Mouse (Mus musculus) hindbrain, embryonic 11.5 days (tissue): ENCODE measurements at regions not wholly inside any gene's neighbourhood (a gene's known extent, or its start where the extent isn't known, plus 50 kb on each side); places are given as distances from the start of the nearest gene placed in this dataset.

Source experiments
- ATAC-seq: fragments of 200-750 bp; cut with Nextera tagmentation; 2 replicates; pipeline ENCODE4 v1.8.0; 2017; ENCODE audit warnings: mild to moderate bottlenecking, moderate TSS enrichment, moderate library complexity; ENCODE audit not compliant: low FRiP score
- DNase-seq: peaks from one replicate; pipeline ENCODE4 v3.0.0-alpha.2; 2015; ENCODE audit warnings: low spot score
- H3K27ac ChIP-seq: fragments of 300-500 bp; sonication (generic); 2 replicates; pipeline ENCODE4 v1.5.1; 2014; ENCODE audit warnings: mild to moderate bottlenecking, low read depth, low read length
- H3K27me3 ChIP-seq: fragments of 300-500 bp; sonication (generic); 2 replicates; pipeline ENCODE4 v1.6.1; 2014; ENCODE audit warnings: mild to moderate bottlenecking, low read length, moderate library complexity, mixed read lengths; ENCODE audit not compliant: control insufficient read depth, insufficient read depth
- H3K36me3 ChIP-seq: fragments of 300-500 bp; sonication (generic); 2 replicates; pipeline ENCODE4 v1.6.1; 2014; ENCODE audit warnings: mild to moderate bottlenecking, low read length, moderate library complexity, mixed read lengths; ENCODE audit not compliant: control insufficient read depth, insufficient read depth
- H3K4me1 ChIP-seq: fragments of 300-500 bp; sonication (generic); replicated peaks from 2 replicates; pipeline ENCODE4 v1.6.1; 2014; ENCODE audit warnings: low read length, mixed read lengths; ENCODE audit not compliant: control insufficient read depth, insufficient read depth
- H3K4me2 ChIP-seq: fragments of 300-500 bp; sonication (generic); replicated peaks from 2 replicates; pipeline ENCODE4 v1.6.1; 2014; ENCODE audit warnings: mild to moderate bottlenecking, low read depth, low read length
- H3K4me3 ChIP-seq: fragments of 300-500 bp; sonication (generic); 2 replicates; pipeline ENCODE4 v1.5.1; 2014; ENCODE audit warnings: low read depth, low read length
- H3K9ac ChIP-seq: fragments of 300-500 bp; sonication (generic); 2 replicates; pipeline ENCODE4 v1.6.1; 2014; ENCODE audit warnings: low read depth, low read length
- H3K9me3 ChIP-seq: fragments of 300-500 bp; sonication (generic); 2 replicates; pipeline ENCODE4 v1.6.1; 2016; ENCODE audit warnings: low read length; ENCODE audit not compliant: control insufficient read depth
- WGBS: fragments of 180-500 bp; shearing (Covaris S2); extraction: QIAGEN DNeasy Blood & Tissue Kit; methylation state at CpG from one replicate; pipeline ENCODE4 v1.1.7; 2014; 5-methylcytosine and 5-hydroxymethylcytosine counted together

- Histone ChIP-seq H3K4me2 (no peak overlapping the region), H3K9ac (no peak overlapping the region), H3K9me3 (no peaks in the 10 kb centered on the region), H3K27ac (peak overlapping the region; percentile 5; the same call in 1 of the 2 replicates), H3K4me1 (no peaks in the 10 kb centered on the region), H3K36me3 (no peaks in the 10 kb centered on the region), H3K4me3 (no peak overlapping the region), H3K27me3 (no peaks in the 10 kb centered on the region)
- 37% methylated on average over 5 of the region's 5 CpGs for WGBS
- ATAC-seq = peak; percentile 72
- peak; percentile 31 for DNase-seq
Measured at GRCm38 (mm10) chr17:52480087-52480638, 122.3 kb upstream of the Kcnh8 start.

GRCm38 (mm10) chr17:52506760-52507159, 95.7 kb upstream of the Kcnh8 start:
- no peak overlapping the region for H3K9ac ChIP-seq
- H3K9me3 ChIP-seq = no peaks in the 10 kb centered on the region
- DNase-seq (no peak), ATAC-seq (no peak)
- WGBS = 80% methylated on average over 3 of the region's 3 CpGs
- H3K36me3 ChIP-seq = no peaks in the 10 kb centered on the region
- H3K4me2 ChIP-seq = no peak overlapping the region
- H3K4me1 ChIP-seq = no peaks in the 10 kb centered on the region
- H3K27ac ChIP-seq = no peak overlapping the region
- no peaks in the 10 kb centered on the region for H3K27me3 ChIP-seq
- no peak overlapping the region for H3K4me3 ChIP-seq

GRCm38 (mm10) chr17:52530260-52530659, 72.2 kb upstream of the Kcnh8 start:
- Histone ChIP-seq H3K27ac (no peak overlapping the region), H3K9me3 (no peaks in the 10 kb centered on the region), H3K36me3 (no peaks in the 10 kb centered on the region), H3K27me3 (no peaks in the 10 kb centered on the region), H3K4me1 (no peaks in the 10 kb centered on the region), H3K9ac (no peak overlapping the region), H3K4me3 (no peak overlapping the region), H3K4me2 (no peak overlapping the region)
- DNase-seq = no peak
- ATAC-seq = no peak
